Mouse (Mus musculus) layer of hippocampus, adult 2 months (tissue): ENCODE measurements at regions not wholly inside any gene's neighbourhood (a gene's known extent, or its start where the extent isn't known, plus 50 kb on each side); places are given as distances from the start of the nearest gene placed in this dataset.

ENCODE experiments used
- DNase-seq, 2 experiments: peaks; one replicate each; pipeline ENCODE4 v3.0.0; 2022; ENCODE audit warnings: low spot score in 2 of 2
- H3K27ac ChIP-seq: fragments of 200-600 bp; 2 replicates; pipeline ENCODE4 v1.8.1; 2022
- H3K4me3 ChIP-seq: fragments of 200-600 bp; 2 replicates; pipeline ENCODE4 v1.8.1; 2022; ENCODE audit warnings: mild to moderate bottlenecking
- CTCF ChIP-seq: fragments of 200-600 bp; conservative IDR thresholded peaks from 2 replicates; pipeline ENCODE4 v1.8.1; 2022; ENCODE audit warnings: antibody characterized with exemption, mild to moderate bottlenecking, moderate library complexity

GRCm38 (mm10) chr10:56892666-56893209 lies 515.6 kb downstream of the Gja1 start:
- DNase-seq: no peak
- Histone ChIP-seq H3K27ac (peak overlapping the region; percentile 88), H3K4me3 (no peak overlapping the region)
- no peak for TF ChIP-seq CTCF

- peak; percentile 33 to 35 for DNase-seq
- TF ChIP-seq CTCF: no peak
- no peak overlapping the region for H3K4me3 ChIP-seq
- peak overlapping the region; percentile 88 for H3K27ac ChIP-seq
Measured at GRCm38 (mm10) chr10:56893210-56893705, 516.1 kb downstream of the Gja1 start.

GRCm38 (mm10) chr10:56899640-56900274 lies 522.6 kb downstream of the Gja1 start:
- TF ChIP-seq CTCF: no peak
- peak in 1 of 2 experiments; percentile 72 for DNase-seq
- no peak overlapping the region for H3K4me3 ChIP-seq
- peak overlapping the region; percentile 87 for H3K27ac ChIP-seq

- no peak for DNase-seq
- TF ChIP-seq CTCF: no peak
- Histone ChIP-seq H3K27ac (peak overlapping the region; percentile 86), H3K4me3 (no peak overlapping the region)
Measured at GRCm38 (mm10) chr10:56900914-56901313, 523.8 kb downstream of the Gja1 start.

- DNase-seq: no peak
- TF ChIP-seq CTCF: no peak
- Histone ChIP-seq H3K27ac (no peak overlapping the region), H3K4me3 (no peak overlapping the region)
Measured at GRCm38 (mm10) chr10:56912711-56913110, 535.6 kb downstream of the Gja1 start.

- TF ChIP-seq CTCF: no peak
- no peak overlapping the region for H3K27ac ChIP-seq
- DNase-seq: no peak
Measured at GRCm38 (mm10) chr10:56914103-56914502, 537.0 kb downstream of the Gja1 start.

GRCm38 (mm10) chr10:56918412-56918811 lies 541.3 kb downstream of the Gja1 start:
- no peak for DNase-seq
- no peak overlapping the region for H3K4me3 ChIP-seq

More at GRCm38 (mm10) chr10:56914103-56914502, 537.0 kb downstream of the Gja1 start:
- H3K4me3 ChIP-seq: no peak overlapping the region

GRCm38 (mm10) chr10:56920711-56921672 lies 543.9 kb downstream of the Gja1 start:
- TF ChIP-seq CTCF: no peak
- DNase-seq: peak in 1 of 2 experiments; percentile 26
- no peak overlapping the region for H3K4me3 ChIP-seq
- peak overlapping the region; percentile 74 for H3K27ac ChIP-seq

More at GRCm38 (mm10) chr10:56918412-56918811, 541.3 kb downstream of the Gja1 start:
- TF ChIP-seq CTCF: no peak
- no peak overlapping the region for H3K27ac ChIP-seq

- Histone ChIP-seq H3K27ac (no peak overlapping the region), H3K4me3 (no peak overlapping the region)
- no peak for TF ChIP-seq CTCF
- no peak for DNase-seq
Measured at GRCm38 (mm10) chr10:56935174-56935573, 551.0 kb upstream of the Hsf2 start.

GRCm38 (mm10) chr10:56941972-56942371 lies 544.2 kb upstream of the Hsf2 start:
- DNase-seq: no peak
- H3K4me3 ChIP-seq: no peak overlapping the region
- no peak for TF ChIP-seq CTCF
- H3K27ac ChIP-seq: peak overlapping the region; percentile 79

- TF ChIP-seq CTCF: no peak
- Histone ChIP-seq H3K27ac (no peak overlapping the region), H3K4me3 (no peak overlapping the region)
- DNase-seq: no peak
Measured at GRCm38 (mm10) chr10:56944434-56945145, 541.6 kb upstream of the Hsf2 start.

- no peak overlapping the region for H3K27ac ChIP-seq
- H3K4me3 ChIP-seq: no peak overlapping the region
- TF ChIP-seq CTCF: no peak
- no peak for DNase-seq
Measured at GRCm38 (mm10) chr10:56956728-56957127, 529.5 kb upstream of the Hsf2 start.
